Mouse (Mus musculus): ENCODE data around the gene Cmip. TPM values are rescaled to one million over a fixed set of nuclear protein-coding genes. Genes with fewer than 3 reads are reported as not detected.

Cmip gene
- polyA plus RNA-seq, 1 experiment from 2014 or later = 21.6 TPM

DNA sequence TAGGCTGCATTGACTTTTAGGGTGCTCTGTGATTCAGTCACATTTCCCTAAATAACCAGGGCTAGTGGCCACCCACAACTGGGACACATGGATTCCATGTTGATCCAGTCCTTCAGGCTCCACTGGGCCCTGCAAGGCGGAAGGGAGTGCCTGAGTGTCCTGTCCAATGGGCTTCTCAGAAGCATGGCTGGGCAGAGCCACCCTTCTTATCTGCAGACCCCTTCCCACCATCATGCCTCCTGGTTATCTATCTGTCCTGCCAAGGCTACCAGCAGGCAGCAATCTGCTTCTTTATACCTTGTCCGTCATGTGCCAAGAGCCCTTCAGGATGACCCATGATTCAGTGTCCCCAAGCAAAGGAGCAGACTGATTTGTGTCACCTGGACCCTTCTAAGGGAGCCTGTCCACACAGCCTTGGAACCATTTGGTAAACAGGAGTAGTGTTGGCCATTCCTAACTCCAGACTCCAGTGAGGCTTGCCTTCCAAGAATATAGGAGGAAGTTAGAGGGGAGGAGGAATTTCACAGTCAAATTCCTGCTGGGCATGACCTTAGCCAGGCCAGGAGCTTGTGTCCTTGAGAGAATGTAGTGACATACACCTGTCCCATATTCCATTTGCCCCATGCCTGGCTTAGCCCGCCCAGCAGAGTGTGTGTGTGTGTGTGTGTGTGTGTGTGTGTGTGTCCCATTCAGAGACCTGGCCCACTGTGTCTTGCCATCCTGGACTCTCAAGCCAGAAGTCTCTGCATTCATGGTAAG lies 103.5 kb downstream of the Cmip start:
- H3K4me3 ChIP-seq (ENCODE audit: low read depth, low read length) = no peak overlapping the region
- no peak overlapping the region for H3K4me2 ChIP-seq (replicated peaks; ENCODE audit: low read depth, low read length)
- H3K9ac ChIP-seq (replicated peaks; ENCODE audit: low read depth, low read length) = no peak overlapping the region
- no peak for ATAC-seq (ENCODE audit: insufficient number of reproducible peaks, insufficient read depth, low FRiP score, low read depth)
- no peaks in the 10 kb centered on the region for H3K36me3 ChIP-seq (ENCODE audit: control insufficient read depth, insufficient read depth, low read length)
- peaks cover 23% of the 10 kb centered on the region; the same call in 1 of the 2 replicates for H3K4me1 ChIP-seq (ENCODE audit: control insufficient read depth, insufficient read depth, low read length)
- WGBS = 87% methylated on average over 3 of the region's 3 CpGs
- H3K27ac ChIP-seq (ENCODE audit: low read length) = no peak overlapping the region
- no peaks in the 10 kb centered on the region for H3K27me3 ChIP-seq (ENCODE audit: control insufficient read depth, insufficient read depth, low read length)
- no peaks in the 10 kb centered on the region for H3K9me3 ChIP-seq (ENCODE audit: control insufficient read depth, low read depth, low read length)

DNA sequence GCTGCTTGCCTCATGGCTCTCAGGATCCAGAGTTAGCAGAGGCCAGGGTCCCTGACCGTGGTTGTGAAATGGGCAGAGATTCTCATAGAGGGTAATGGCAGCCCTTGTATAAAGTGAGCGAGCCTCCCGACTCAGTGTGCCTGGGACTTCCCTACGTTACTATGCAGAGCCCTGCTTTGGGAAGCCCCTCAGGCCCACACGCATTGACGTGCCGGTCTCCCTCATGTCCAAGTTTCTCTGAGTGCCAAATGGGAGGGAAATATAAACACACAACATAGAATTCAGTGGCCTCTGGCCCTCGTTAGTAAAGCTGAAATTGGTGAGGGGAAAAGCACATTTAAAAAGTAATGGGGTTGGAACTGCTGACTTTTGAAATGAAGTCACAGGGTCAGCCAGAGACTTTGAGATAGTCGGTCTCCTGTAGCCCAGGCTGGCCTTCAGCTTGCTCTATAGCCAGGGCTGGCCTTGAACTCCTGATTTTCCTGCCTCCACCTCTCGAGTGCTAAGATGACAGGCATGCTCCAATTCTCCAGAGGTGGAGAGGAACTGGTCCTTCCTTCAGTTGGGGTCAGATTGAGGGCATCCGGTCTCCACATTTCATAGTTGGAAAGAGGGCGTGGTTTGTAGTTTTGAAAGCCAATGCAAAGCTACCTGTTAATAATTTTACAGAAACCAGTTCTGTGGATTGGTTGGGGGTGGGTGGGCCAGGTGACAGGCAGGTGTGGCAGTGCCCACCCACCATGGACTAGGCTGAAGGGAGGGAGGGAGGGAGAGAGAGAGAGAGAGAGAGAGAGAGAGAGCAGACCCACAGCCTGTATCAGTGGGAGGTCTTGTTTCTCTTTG lies 105.0 kb downstream of the Cmip start:
- H3K4me1 ChIP-seq (ENCODE audit: control insufficient read depth, insufficient read depth, low read length) = peaks cover 19% of the 10 kb centered on the region; the same call in 1 of the 2 replicates
- H3K36me3 ChIP-seq (ENCODE audit: control insufficient read depth, insufficient read depth, low read length) = no peaks in the 10 kb centered on the region
- no peak overlapping the region for H3K4me3 ChIP-seq (ENCODE audit: low read depth, low read length)
- 54% methylated on average over 12 of the region's 12 CpGs for WGBS
- H3K27me3 ChIP-seq (ENCODE audit: control insufficient read depth, insufficient read depth, low read length) = no peaks in the 10 kb centered on the region
- H3K9me3 ChIP-seq (ENCODE audit: control insufficient read depth, low read depth, low read length) = no peaks in the 10 kb centered on the region
- peak overlapping the region; percentile 23; the same call in 1 of the 2 replicates for H3K27ac ChIP-seq (ENCODE audit: low read length)
- no peak overlapping the region for H3K4me2 ChIP-seq (replicated peaks; ENCODE audit: low read depth, low read length)
- H3K9ac ChIP-seq (replicated peaks; ENCODE audit: low read depth, low read length) = no peak overlapping the region; the same call in 1 of the 2 replicates
- peak; percentile 59; the same call in 1 of the 2 replicates for ATAC-seq (ENCODE audit: insufficient number of reproducible peaks, insufficient read depth, low FRiP score, low read depth)

DNA sequence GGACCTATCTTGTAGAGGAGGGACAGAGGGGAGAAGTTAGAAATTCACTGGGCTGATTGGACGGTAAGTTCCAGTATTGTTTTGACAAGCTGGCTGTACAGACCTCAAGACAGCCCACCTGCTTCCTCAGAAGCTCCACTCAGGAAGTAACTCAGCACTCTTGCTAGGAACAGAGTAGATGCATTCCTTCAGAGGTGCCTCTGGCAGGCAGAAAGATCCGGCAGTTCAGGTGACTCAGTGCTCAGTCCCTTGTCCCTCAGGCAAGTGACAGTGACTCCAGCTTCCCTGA lies 105.5 kb downstream of the Cmip start:
- Histone ChIP-seq H3K27ac (ENCODE audit: low read length) (peak overlapping the region; percentile 52; the same call in 1 of the 2 replicates), H3K4me3 (ENCODE audit: low read depth, low read length) (no peak overlapping the region), H3K27me3 (ENCODE audit: control insufficient read depth, insufficient read depth, low read length) (no peaks in the 10 kb centered on the region), H3K36me3 (ENCODE audit: control insufficient read depth, insufficient read depth, low read length) (no peaks in the 10 kb centered on the region), H3K4me2 (replicated peaks; ENCODE audit: low read depth, low read length) (no peak overlapping the region), H3K4me1 (ENCODE audit: control insufficient read depth, insufficient read depth, low read length) (peaks cover 19% of the 10 kb centered on the region; the same call in 1 of the 2 replicates), H3K9ac (replicated peaks; ENCODE audit: low read depth, low read length) (no peak overlapping the region), H3K9me3 (ENCODE audit: control insufficient read depth, low read depth, low read length) (no peaks in the 10 kb centered on the region)
- WGBS = 22% methylated on average over 2 of the region's 2 CpGs
- ATAC-seq (ENCODE audit: insufficient number of reproducible peaks, insufficient read depth, low FRiP score, low read depth) = 0 out of 2 replicates have a peak, but pooled peaks have one; percentile 30

DNA sequence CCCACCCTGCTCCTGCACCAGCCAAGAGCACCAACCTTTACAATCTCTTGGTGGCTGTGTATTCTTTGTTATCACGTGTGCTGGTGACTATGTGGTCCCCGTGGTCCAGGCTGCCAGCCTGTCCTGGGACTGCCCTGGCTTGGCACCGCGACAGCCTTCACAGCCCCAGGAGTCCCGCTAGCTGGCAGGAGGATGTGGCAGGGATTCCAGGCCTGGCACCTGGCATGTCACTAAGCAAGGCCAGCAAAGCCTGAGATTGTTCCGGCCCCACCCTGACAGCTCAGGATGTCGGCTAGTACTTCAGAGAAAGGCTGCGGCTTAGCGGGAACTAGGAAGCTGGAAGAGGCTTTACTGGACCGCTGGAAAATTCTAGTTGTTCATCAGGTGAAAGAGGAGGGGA lies 106.4 kb downstream of the Cmip start:
- H3K4me1 ChIP-seq (ENCODE audit: control insufficient read depth, insufficient read depth, low read length) = peaks cover 28% of the 10 kb centered on the region; the same call in 1 of the 2 replicates
- H3K4me2 ChIP-seq (replicated peaks; ENCODE audit: low read depth, low read length) = no peak overlapping the region
- H3K36me3 ChIP-seq (ENCODE audit: control insufficient read depth, insufficient read depth, low read length) = no peaks in the 10 kb centered on the region
- no peaks in the 10 kb centered on the region for H3K27me3 ChIP-seq (ENCODE audit: control insufficient read depth, insufficient read depth, low read length)
- no peak overlapping the region for H3K4me3 ChIP-seq (ENCODE audit: low read depth, low read length)
- 80% methylated on average over 10 of the region's 10 CpGs for WGBS
- no peak for ATAC-seq (ENCODE audit: insufficient number of reproducible peaks, insufficient read depth, low FRiP score, low read depth)
- no peak overlapping the region for H3K9ac ChIP-seq (replicated peaks; ENCODE audit: low read depth, low read length)
- no peaks in the 10 kb centered on the region for H3K9me3 ChIP-seq (ENCODE audit: control insufficient read depth, low read depth, low read length)
- H3K27ac ChIP-seq (ENCODE audit: low read length) = 0 out of 2 replicates have a peak overlapping the region, but pooled peaks have one; percentile 15

DNA sequence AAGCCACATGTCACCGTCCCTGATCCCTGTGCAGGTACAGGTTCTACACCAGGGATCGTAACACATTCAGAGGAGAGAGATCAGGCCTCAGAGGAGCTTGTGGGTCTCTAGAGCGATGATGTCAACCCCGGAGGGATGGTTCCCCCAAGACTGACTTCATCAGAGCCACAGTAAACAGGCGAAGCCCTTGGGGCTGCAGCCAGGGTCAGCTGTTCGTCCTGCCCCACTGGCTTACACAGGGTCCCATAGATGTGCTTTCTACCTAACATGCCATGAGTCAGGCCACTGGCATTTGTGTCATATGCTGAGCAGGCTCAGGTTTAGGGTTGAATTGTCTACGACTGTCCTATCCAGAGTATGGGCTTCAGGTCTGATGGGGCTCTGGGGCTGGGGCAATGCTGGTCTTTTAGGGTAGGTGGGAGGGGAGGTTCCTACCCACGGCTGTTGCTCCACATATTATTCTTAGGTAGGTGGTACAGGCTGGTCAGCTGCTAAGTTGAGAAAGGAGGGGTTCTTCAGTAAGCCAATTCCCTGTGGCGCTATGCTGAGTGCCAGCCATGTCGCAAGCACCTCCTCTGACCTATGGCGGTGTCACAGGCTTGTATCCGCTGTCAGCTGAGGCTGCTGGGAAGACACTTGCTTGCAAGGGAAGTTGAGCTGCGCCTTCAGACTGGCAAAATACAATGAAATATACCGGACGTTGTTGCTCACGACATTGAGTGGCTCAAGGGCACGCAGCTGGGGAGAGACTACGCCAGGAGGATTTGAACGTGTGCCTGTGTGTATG lies 107.7 kb downstream of the Cmip start:
- ATAC-seq (ENCODE audit: insufficient number of reproducible peaks, insufficient read depth, low FRiP score, low read depth) = no peak
- no peak overlapping the region for H3K4me3 ChIP-seq (ENCODE audit: low read depth, low read length)
- H3K4me1 ChIP-seq (ENCODE audit: control insufficient read depth, insufficient read depth, low read length) = peaks cover 31% of the 10 kb centered on the region
- no peaks in the 10 kb centered on the region for H3K27me3 ChIP-seq (ENCODE audit: control insufficient read depth, insufficient read depth, low read length)
- H3K9ac ChIP-seq (replicated peaks; ENCODE audit: low read depth, low read length) = no peak overlapping the region
- WGBS = 85% methylated on average over 19 of the region's 19 CpGs
- H3K9me3 ChIP-seq (ENCODE audit: control insufficient read depth, low read depth, low read length) = no peaks in the 10 kb centered on the region
- H3K27ac ChIP-seq (ENCODE audit: low read length) = no peak overlapping the region
- no peaks in the 10 kb centered on the region for H3K36me3 ChIP-seq (ENCODE audit: control insufficient read depth, insufficient read depth, low read length)
- H3K4me2 ChIP-seq (replicated peaks; ENCODE audit: low read depth, low read length) = no peak overlapping the region

DNA sequence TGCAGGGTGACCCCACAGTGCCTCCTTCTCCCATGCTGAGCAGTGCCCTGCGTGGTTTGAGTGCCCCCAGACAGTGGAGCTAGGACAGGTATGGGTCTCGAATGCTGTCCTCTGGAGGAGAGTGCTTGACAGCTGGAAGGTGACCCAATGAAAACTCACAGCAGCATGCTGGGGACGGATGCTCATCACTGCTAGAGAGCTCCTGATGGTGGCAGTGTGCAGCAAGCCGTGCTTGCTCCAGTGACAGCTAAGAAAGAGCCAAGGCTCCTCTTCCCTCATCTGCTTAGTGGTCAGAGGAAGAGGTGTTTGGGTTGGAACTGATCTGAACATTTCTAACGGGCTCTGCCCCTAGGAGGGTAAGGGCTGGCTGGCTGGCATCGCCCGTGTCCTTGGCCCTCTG lies 109.6 kb downstream of the Cmip start:
- Histone ChIP-seq H3K9me3 (ENCODE audit: control insufficient read depth, low read depth, low read length) (no peaks in the 10 kb centered on the region), H3K27ac (ENCODE audit: low read length) (no peak overlapping the region), H3K27me3 (ENCODE audit: control insufficient read depth, insufficient read depth, low read length) (no peaks in the 10 kb centered on the region), H3K4me2 (replicated peaks; ENCODE audit: low read depth, low read length) (no peak overlapping the region), H3K4me3 (ENCODE audit: low read depth, low read length) (no peak overlapping the region), H3K9ac (replicated peaks; ENCODE audit: low read depth, low read length) (no peak overlapping the region), H3K4me1 (ENCODE audit: control insufficient read depth, insufficient read depth, low read length) (peaks cover 34% of the 10 kb centered on the region), H3K36me3 (ENCODE audit: control insufficient read depth, insufficient read depth, low read length) (no peaks in the 10 kb centered on the region)
- no peak for ATAC-seq (ENCODE audit: insufficient number of reproducible peaks, insufficient read depth, low FRiP score, low read depth)
- 52% methylated on average over 7 of the region's 7 CpGs for WGBS

DNA sequence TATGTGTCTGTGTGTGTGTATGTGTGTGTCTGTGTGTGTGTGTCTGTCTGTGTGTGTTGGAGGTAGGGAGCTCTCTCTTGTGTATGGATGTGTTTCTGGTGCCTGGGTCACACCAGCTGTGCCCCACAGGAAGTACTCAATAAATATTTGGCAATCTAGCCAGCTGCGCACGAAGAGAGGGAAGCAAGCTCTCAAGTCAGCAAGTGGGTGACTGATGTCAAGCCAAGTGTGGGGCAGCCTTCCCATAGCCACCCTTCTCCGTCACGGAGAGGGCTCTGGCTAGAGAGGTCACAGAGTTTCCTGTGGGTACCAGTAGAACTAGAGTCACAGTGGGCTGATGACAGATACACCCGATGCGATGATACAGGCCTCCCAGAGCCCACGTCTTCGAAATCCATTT lies 110.6 kb downstream of the Cmip start:
- Histone ChIP-seq H3K27me3 (ENCODE audit: control insufficient read depth, insufficient read depth, low read length) (no peaks in the 10 kb centered on the region), H3K9me3 (ENCODE audit: control insufficient read depth, low read depth, low read length) (no peaks in the 10 kb centered on the region), H3K36me3 (ENCODE audit: control insufficient read depth, insufficient read depth, low read length) (no peaks in the 10 kb centered on the region), H3K4me3 (ENCODE audit: low read depth, low read length) (no peak overlapping the region), H3K27ac (ENCODE audit: low read length) (no peak overlapping the region), H3K4me2 (replicated peaks; ENCODE audit: low read depth, low read length) (no peak overlapping the region), H3K9ac (replicated peaks; ENCODE audit: low read depth, low read length) (no peak overlapping the region), H3K4me1 (ENCODE audit: control insufficient read depth, insufficient read depth, low read length) (peaks cover 25% of the 10 kb centered on the region)
- no peak for ATAC-seq (ENCODE audit: insufficient number of reproducible peaks, insufficient read depth, low FRiP score, low read depth)
- WGBS = 62% methylated on average over 8 of the region's 8 CpGs

DNA sequence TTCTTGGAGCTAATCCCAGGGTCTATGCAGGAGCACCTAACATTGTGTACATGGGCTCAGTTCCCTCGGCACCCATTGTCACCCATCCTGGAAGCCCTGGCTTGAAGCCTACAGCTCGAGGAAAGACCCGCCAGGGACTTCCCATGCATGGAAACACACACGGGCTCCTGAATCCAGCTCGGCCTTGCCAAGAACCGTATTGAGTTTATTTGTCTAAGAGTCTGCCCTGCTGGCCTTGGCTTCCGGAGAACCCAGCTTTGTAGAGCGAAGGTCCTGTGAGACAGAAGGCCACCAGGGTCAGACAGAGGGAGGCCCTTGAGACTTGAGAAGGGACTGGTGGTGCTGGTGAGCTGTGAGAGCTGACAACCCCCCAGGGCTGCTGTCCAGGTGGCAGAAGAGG lies 111.9 kb downstream of the Cmip start:
- no peak for ATAC-seq (ENCODE audit: insufficient number of reproducible peaks, insufficient read depth, low FRiP score, low read depth)
- 67% methylated on average over 8 of the region's 8 CpGs for WGBS
- peaks cover 24% of the 10 kb centered on the region for H3K4me1 ChIP-seq (ENCODE audit: control insufficient read depth, insufficient read depth, low read length)
- H3K36me3 ChIP-seq (ENCODE audit: control insufficient read depth, insufficient read depth, low read length) = no peaks in the 10 kb centered on the region
- H3K4me2 ChIP-seq (replicated peaks; ENCODE audit: low read depth, low read length) = no peak overlapping the region
- H3K27ac ChIP-seq (ENCODE audit: low read length) = no peak overlapping the region
- no peak overlapping the region for H3K9ac ChIP-seq (replicated peaks; ENCODE audit: low read depth, low read length)
- H3K4me3 ChIP-seq (ENCODE audit: low read depth, low read length) = no peak overlapping the region
- no peaks in the 10 kb centered on the region for H3K27me3 ChIP-seq (ENCODE audit: control insufficient read depth, insufficient read depth, low read length)
- H3K9me3 ChIP-seq (ENCODE audit: control insufficient read depth, low read depth, low read length) = no peaks in the 10 kb centered on the region

Measured in stomach, embryonic 14.5 days (tissue).